Mouse (Mus musculus) telencephalon, adult 2 months (tissue): Measurements from ENCODE around the gene Cct8l1.

ENCODE experiments used
- DNase-seq: peaks from one replicate; pipeline ENCODE4 v3.0.0-alpha.2; 2011; ENCODE audit warnings: low read depth, low spot score

Gene Cct8l1

GRCm38 (mm10) chr5:25515767-25516166 lies at the start of gene Cct8l1:
Gene Cct8l1, plus strand, starts transcription at chr5:25516067.
- no peak for DNase-seq

GRCm38 (mm10) chr5:25472070-25472469 lies 43.8 kb upstream of the Cct8l1 start:
- peak; percentile 35 for DNase-seq

GRCm38 (mm10) chr5:25475789-25476188 lies 40.1 kb upstream of the Cct8l1 start:
- no peak for DNase-seq

GRCm38 (mm10) chr5:25478863-25479262 lies 37.0 kb upstream of the Cct8l1 start:
- DNase-seq: no peak

GRCm38 (mm10) chr5:25496652-25497051 lies 19.2 kb upstream of the Cct8l1 start:
- DNase-seq: no peak

- DNase-seq: no peak
Observed at GRCm38 (mm10) chr5:25497369-25497719, 18.5 kb upstream of the Cct8l1 start.

- no peak for DNase-seq
Observed at GRCm38 (mm10) chr5:25497720-25498345, 18.0 kb upstream of the Cct8l1 start.

GRCm38 (mm10) chr5:25498346-25498820 lies 17.5 kb upstream of the Cct8l1 start, which contains the start of gene Kmt2c:
Gene Kmt2c, minus strand, starts transcription at chr5:25498783.
- DNase-seq: peak; percentile 35

GRCm38 (mm10) chr5:25498821-25499422 lies 16.9 kb upstream of the Cct8l1 start:
- DNase-seq: peak; percentile 55

- peak; percentile 90 for DNase-seq
Observed at GRCm38 (mm10) chr5:25499423-25500398, 16.2 kb upstream of the Cct8l1 start.

- no peak for DNase-seq
Observed at GRCm38 (mm10) chr5:25500686-25501085, 15.2 kb upstream of the Cct8l1 start.

GRCm38 (mm10) chr5:25506041-25506440 lies 9.8 kb upstream of the Cct8l1 start:
- no peak for DNase-seq

GRCm38 (mm10) chr5:25516301-25516895 lies 531 bp downstream of the Cct8l1 start:
- no peak for DNase-seq

- DNase-seq: no peak
Observed at GRCm38 (mm10) chr5:25517550-25517949, 1.7 kb downstream of the Cct8l1 start.

GRCm38 (mm10) chr5:25519820-25520219 lies 4.0 kb downstream of the Cct8l1 start:
- DNase-seq: no peak

- no peak for DNase-seq
Observed at GRCm38 (mm10) chr5:25521461-25521860, 5.6 kb downstream of the Cct8l1 start.

- DNase-seq: no peak
Observed at GRCm38 (mm10) chr5:25526116-25526515, 10.2 kb downstream of the Cct8l1 start.

- DNase-seq: no peak
Observed at GRCm38 (mm10) chr5:25526926-25527325, 11.1 kb downstream of the Cct8l1 start.

GRCm38 (mm10) chr5:25527971-25528370 lies 12.1 kb downstream of the Cct8l1 start:
- DNase-seq: no peak

- DNase-seq: no peak
Observed at GRCm38 (mm10) chr5:25528851-25529528, 13.1 kb downstream of the Cct8l1 start.
